Mouse (Mus musculus): ENCODE measurements around the gene BC035947.

GRCm38 (mm10) chr1:78511621-78512160 is at the start of gene BC035947:
- TF ChIP-seq HCFC1 (IDR thresholded peaks at IDR 0.05; ENCODE audit: borderline replicate concordance, insufficient read depth, low read length) (no peak), MAFK (IDR thresholded peaks at IDR 0.05; ENCODE audit: insufficient read depth, low read depth, low read length) (no peak), ZC3H11A (IDR thresholded peaks at IDR 0.05; ENCODE audit: borderline replicate concordance, low read depth, low read length) (no peak)

Data from ES-E14 (cell line).